Mouse (Mus musculus) splenic B cell, adult 2 months (primary cell): ENCODE data around the gene Trnau1ap.

ENCODE experiments used
- DNase-seq: peaks from one replicate; pipeline ENCODE4 v3.0.0-alpha.2; 2011; ENCODE audit warnings: low read depth, low spot score
- H3K27me3 ChIP-seq: 2 replicates; pipeline ENCODE4 v1.6.1; 2012; ENCODE audit warnings: mild to moderate bottlenecking, low read length, moderate library complexity, mixed read lengths; ENCODE audit not compliant: control insufficient read depth, poor library complexity, insufficient read depth, severe bottlenecking
- H3K36me3 ChIP-seq: 2 replicates; pipeline ENCODE4 v1.6.1; 2012; ENCODE audit warnings: mild to moderate bottlenecking, low read length, moderate library complexity, mixed read lengths; ENCODE audit not compliant: control insufficient read depth, poor library complexity, insufficient read depth, severe bottlenecking

Gene Trnau1ap

GRCm38 (mm10) chr4:132329115-132329834 lies at the start of gene Trnau1ap:
Trnau1ap (minus strand) TSS chr4:132329538.
- peak; percentile 94 for DNase-seq
- H3K36me3 ChIP-seq = peaks cover 1% of the 10 kb centered on the region
- no peaks in the 10 kb centered on the region for H3K27me3 ChIP-seq

GRCm38 (mm10) chr4:132373820-132374219 lies 44.5 kb upstream of the Trnau1ap start:
- DNase-seq = no peak
- H3K36me3 ChIP-seq = peaks cover 8% of the 10 kb centered on the region

GRCm38 (mm10) chr4:132369953-132370750 lies 40.8 kb upstream of the Trnau1ap start:
- no peaks in the 10 kb centered on the region for H3K27me3 ChIP-seq
- DNase-seq = no peak
- H3K36me3 ChIP-seq = peaks cover 10% of the 10 kb centered on the region

More at GRCm38 (mm10) chr4:132373820-132374219, 44.5 kb upstream of the Trnau1ap start:
- H3K27me3 ChIP-seq = no peaks in the 10 kb centered on the region

- no peak for DNase-seq
- Histone ChIP-seq H3K36me3 (peaks cover 12% of the 10 kb centered on the region; the same call in 1 of the 2 replicates), H3K27me3 (no peaks in the 10 kb centered on the region)
Observed at GRCm38 (mm10) chr4:132367480-132368201, 38.3 kb upstream of the Trnau1ap start.

- no peak for DNase-seq
- Histone ChIP-seq H3K36me3 (peaks cover 12% of the 10 kb centered on the region; the same call in 1 of the 2 replicates), H3K27me3 (no peaks in the 10 kb centered on the region)
Observed at GRCm38 (mm10) chr4:132365450-132366060, 36.2 kb upstream of the Trnau1ap start.

GRCm38 (mm10) chr4:132363487-132363886 lies 34.1 kb upstream of the Trnau1ap start:
- H3K27me3 ChIP-seq = no peaks in the 10 kb centered on the region
- peak; percentile 60 for DNase-seq
- peaks cover 10% of the 10 kb centered on the region; the same call in 1 of the 2 replicates for H3K36me3 ChIP-seq

- no peak for DNase-seq
- no peaks in the 10 kb centered on the region for H3K27me3 ChIP-seq
- peaks cover 11% of the 10 kb centered on the region; the same call in 1 of the 2 replicates for H3K36me3 ChIP-seq
Observed at GRCm38 (mm10) chr4:132359510-132359909, 30.2 kb upstream of the Trnau1ap start.

GRCm38 (mm10) chr4:132356170-132356569 lies 26.8 kb upstream of the Trnau1ap start:
- DNase-seq = peak; percentile 30
- H3K27me3 ChIP-seq = no peaks in the 10 kb centered on the region
- peaks cover 8% of the 10 kb centered on the region; the same call in 1 of the 2 replicates for H3K36me3 ChIP-seq

- Histone ChIP-seq H3K27me3 (no peaks in the 10 kb centered on the region), H3K36me3 (peaks cover 11% of the 10 kb centered on the region; the same call in 1 of the 2 replicates)
- DNase-seq = no peak
Observed at GRCm38 (mm10) chr4:132355403-132355802, 26.1 kb upstream of the Trnau1ap start.

- peaks cover 6% of the 10 kb centered on the region; the same call in 1 of the 2 replicates for H3K36me3 ChIP-seq
- no peak for DNase-seq
- no peaks in the 10 kb centered on the region for H3K27me3 ChIP-seq
Observed at GRCm38 (mm10) chr4:132354571-132354970, 25.2 kb upstream of the Trnau1ap start.

GRCm38 (mm10) chr4:132353481-132353885 lies 24.1 kb upstream of the Trnau1ap start, which contains the start of gene Rcc1:
Rcc1 (minus strand) TSS chr4:132353605.
- Histone ChIP-seq H3K27me3 (no peaks in the 10 kb centered on the region), H3K36me3 (peaks cover 6% of the 10 kb centered on the region; the same call in 1 of the 2 replicates)
- peak; percentile 95 for DNase-seq

- no peak for DNase-seq
- peaks cover 6% of the 10 kb centered on the region; the same call in 1 of the 2 replicates for H3K36me3 ChIP-seq
- no peaks in the 10 kb centered on the region for H3K27me3 ChIP-seq
Observed at GRCm38 (mm10) chr4:132352739-132353138, 23.4 kb upstream of the Trnau1ap start.

GRCm38 (mm10) chr4:132351401-132351800 lies 22.1 kb upstream of the Trnau1ap start:
- H3K27me3 ChIP-seq = no peaks in the 10 kb centered on the region
- H3K36me3 ChIP-seq = peaks cover 3% of the 10 kb centered on the region; the same call in 1 of the 2 replicates
- no peak for DNase-seq

- DNase-seq = no peak
- Histone ChIP-seq H3K36me3 (peaks cover 3% of the 10 kb centered on the region; the same call in 1 of the 2 replicates), H3K27me3 (no peaks in the 10 kb centered on the region)
Observed at GRCm38 (mm10) chr4:132350854-132351253, 21.5 kb upstream of the Trnau1ap start.
